Mouse (Mus musculus): ENCODE measurements around the gene N4bp1.

N4bp1 gene

GRCm38 (mm10) chr8:86897726-86898419 lies 12.8 kb upstream of the N4bp1 start:
- no peak for DNase-seq (ENCODE audit: low read depth in 1 of 2, low spot score in 2 of 2)

DNA sequence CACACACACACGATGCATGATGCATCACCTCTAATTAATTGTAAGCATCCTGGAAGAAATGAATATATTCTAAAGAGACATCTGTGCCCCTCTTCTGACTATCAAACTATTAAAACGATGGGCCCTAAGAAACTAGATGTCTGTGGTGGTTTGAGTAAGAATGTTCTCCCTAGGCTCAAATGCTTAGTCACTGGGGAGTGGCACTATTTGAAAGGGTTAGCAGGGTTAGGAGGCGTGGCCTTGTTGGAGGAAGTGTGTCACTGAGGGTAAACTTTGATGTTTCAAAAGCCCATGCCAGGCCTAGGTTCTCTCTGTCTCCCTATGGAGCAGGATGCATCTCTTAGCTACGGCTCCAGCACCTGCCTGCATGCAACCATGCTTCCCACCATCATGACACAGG lies 10.3 kb upstream of the N4bp1 start:
- DNase-seq (ENCODE audit: low read depth in 1 of 2, low spot score in 2 of 2): no peak

DNA sequence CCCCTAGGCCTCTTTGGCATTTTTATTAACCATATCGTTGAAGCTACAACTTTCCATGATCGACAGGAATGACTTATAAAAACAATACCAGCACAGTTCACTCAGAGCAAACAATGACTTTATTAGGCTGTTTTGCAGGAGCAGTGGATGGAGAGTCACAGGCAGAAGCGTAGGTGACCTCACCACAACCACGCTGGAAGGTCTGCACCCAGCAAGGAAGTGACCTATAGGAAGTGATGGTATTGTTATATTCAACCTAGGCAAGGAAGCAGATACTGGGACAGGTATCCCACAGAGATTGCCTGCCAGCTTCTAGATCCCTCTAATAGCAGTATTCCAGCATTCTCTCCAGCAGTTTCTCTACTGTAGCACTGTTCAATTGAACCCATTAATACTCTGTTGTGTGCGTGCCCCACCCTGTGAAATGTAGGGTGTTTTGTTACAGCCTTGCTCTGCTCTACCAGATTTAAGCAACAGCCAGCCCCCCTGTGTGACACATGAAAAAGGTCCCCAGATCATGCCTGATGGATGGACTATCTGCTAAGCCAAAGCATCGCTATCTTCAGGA lies 9.2 kb upstream of the N4bp1 start:
- DNase-seq (ENCODE audit: low read depth in 1 of 2, low spot score in 2 of 2): no peak

- no peak for DNase-seq (ENCODE audit: low read depth in 1 of 2, low spot score in 2 of 2)
Measured at GRCm38 (mm10) chr8:86893554-86893953, 8.5 kb upstream of the N4bp1 start.

DNA sequence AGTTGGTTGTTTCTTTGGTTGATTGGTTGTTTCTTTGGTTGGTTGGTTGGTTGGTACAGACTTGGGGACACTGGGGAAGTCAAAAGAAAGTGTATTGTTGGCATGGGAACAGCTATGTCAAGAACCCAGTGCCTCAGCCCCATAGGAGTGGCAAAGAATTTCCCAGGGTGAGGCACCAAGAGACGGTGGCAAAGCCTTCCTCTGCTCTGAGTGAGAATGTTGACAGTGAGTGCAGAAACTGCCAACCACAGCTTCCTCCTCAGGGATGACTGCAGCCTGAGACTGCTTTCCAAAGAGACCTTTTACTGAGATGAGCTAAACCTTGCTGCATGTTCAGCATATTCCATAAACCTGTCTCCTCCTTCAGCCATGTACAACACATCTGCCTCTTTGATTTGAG lies 6.5 kb upstream of the N4bp1 start:
- DNase-seq (ENCODE audit: low read depth in 1 of 2, low spot score in 2 of 2): peak; percentile 48 to 56

DNA sequence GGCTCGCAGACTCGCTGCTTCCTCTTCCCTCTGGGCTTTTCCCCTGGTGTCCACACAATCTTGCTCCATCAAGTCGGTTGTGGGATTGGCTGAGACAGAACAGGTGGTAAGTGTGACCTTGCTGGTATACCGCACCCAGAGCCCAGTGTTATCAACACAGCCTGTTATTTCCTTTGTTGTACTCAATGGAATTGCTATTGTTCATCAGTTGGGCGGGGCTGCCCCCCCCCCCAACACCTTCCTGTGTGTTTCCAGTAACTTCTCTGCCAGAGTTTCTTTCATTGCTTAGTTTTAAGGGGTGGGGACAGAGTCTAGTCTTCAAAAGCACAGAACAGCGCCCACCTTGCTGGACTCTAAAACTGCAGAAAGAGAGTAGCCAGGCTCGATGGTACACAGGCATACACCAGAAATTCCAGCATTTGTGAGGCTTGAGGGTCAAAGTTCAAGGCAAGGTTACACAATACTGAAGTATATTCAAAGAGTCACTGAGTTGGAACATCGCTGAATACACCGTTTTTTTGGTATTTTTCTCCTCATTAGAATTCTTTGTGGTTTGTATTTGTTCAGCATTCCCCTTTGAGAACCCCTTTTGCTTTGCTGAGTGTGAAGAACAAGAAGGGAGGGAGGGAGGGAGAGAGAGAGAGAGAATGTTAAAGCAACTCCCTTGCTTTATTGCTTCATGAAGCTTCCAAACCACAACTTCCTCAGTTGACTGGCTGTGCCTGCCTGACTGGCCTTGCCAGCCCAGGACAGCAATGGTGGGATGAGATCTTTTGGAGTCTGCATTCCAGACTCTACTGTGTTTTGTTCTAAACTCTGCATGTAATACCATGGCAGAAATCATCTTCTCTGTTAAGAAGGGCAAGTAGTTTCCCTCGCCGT lies 3.2 kb upstream of the N4bp1 start:
- DNase-seq (ENCODE audit: low read depth in 1 of 2, low spot score in 2 of 2): peak; percentile 75 to 77

GRCm38 (mm10) chr8:86884067-86884466 lies 991 bp downstream of the N4bp1 start:
- DNase-seq (ENCODE audit: low read depth in 1 of 2, low spot score in 2 of 2): no peak

GRCm38 (mm10) chr8:86882568-86883478 lies 2.2 kb downstream of the N4bp1 start:
- no peak for DNase-seq (ENCODE audit: low read depth in 1 of 2, low spot score in 2 of 2)

- no peak for DNase-seq (ENCODE audit: low read depth in 1 of 2, low spot score in 2 of 2)
Measured at GRCm38 (mm10) chr8:86881951-86882350, 3.1 kb downstream of the N4bp1 start.

- DNase-seq (ENCODE audit: low read depth in 1 of 2, low spot score in 2 of 2): no peak
Measured at GRCm38 (mm10) chr8:86881068-86881609, 3.9 kb downstream of the N4bp1 start.

GRCm38 (mm10) chr8:86876831-86877230 lies 8.2 kb downstream of the N4bp1 start:
- no peak for DNase-seq (ENCODE audit: low read depth in 1 of 2, low spot score in 2 of 2)

GRCm38 (mm10) chr8:86874055-86874454 lies 11.0 kb downstream of the N4bp1 start:
- no peak for DNase-seq (ENCODE audit: low read depth in 1 of 2, low spot score in 2 of 2)

DNA sequence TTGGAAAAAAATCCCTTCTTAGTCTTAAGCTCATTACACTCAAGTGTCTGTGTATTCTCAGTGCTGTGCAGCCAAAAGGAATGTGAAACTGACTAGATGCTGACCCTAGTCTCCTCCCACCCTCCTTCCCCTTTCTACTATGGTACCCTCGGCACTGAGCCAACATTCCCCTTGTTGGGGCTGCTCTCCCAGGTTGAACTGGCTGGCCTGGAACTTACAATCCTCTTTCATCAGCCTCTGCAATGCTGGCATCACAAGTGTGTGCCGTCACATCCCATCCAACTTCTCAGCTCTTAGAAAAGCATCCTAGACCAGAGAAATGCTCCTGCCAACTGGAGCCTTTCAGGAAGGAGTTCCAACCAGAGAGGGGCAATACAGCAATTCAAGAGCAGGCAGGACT lies 11.9 kb downstream of the N4bp1 start:
- no peak for DNase-seq (ENCODE audit: low read depth in 1 of 2, low spot score in 2 of 2)

GRCm38 (mm10) chr8:86872097-86872815 lies 12.8 kb downstream of the N4bp1 start:
- no peak for DNase-seq (ENCODE audit: low read depth in 1 of 2, low spot score in 2 of 2)

DNA sequence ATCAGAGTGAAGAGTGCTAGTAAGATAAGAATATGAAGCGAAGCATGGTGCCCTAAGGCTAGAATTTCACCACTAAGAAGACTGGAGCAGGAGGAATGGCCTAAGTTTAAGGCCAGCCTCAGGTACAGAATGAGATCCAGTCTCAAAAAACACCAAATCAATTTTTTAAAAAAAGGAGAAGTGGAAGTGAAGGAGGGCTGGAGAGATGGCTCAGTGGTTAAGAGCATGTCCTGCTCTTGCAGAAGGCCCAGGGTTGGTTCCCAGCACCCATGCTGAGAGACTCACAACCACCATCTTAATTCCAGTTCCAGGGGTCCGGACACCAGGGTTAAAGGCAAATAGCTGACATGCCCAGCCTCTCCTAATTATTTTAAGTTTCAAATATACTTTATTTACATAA lies 13.6 kb downstream of the N4bp1 start:
- DNase-seq (ENCODE audit: low read depth in 1 of 2, low spot score in 2 of 2): no peak

DNA sequence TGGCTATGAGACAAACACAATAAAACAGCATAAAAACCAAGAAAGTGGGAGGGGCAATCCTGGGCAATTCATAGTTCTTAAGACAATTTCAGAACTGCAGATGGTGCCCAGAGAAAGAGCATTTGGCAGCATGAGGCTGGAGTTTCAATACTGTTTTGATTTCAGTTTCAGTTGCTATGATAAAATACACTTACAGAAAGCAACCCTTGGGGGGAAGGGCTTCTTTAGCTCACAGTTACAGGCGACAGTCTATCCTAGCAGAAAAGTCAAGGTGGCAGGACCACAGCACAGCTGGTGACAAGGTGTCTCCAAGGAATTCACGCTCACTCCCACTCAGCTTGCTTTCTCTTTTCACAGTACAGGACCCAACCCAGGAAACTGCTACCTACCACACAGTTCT lies 14.3 kb downstream of the N4bp1 start:
- DNase-seq (ENCODE audit: low read depth in 1 of 2, low spot score in 2 of 2): no peak

- no peak for DNase-seq (ENCODE audit: low read depth in 1 of 2, low spot score in 2 of 2)
Measured at GRCm38 (mm10) chr8:86868041-86868440, 17.0 kb downstream of the N4bp1 start.

DNA sequence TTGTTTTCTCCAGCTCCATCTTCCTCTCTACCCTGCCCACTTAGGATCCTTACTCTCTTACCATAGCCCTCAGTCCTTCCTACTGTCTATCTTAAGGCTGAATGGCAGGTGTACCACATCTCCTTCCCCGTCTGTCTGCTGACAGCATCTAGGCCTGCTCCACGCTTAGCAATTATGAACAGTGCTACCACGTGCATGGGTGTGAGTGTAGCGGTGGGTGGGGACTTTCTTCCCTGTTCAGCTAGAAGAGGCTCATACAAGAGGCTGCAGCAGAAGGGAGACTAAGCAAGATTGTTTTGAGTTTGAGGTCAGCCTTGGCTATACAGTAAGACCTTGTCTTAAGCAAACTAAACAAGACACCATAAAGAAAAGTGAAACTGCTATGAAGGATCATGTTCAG lies 20.3 kb downstream of the N4bp1 start:
- DNase-seq (ENCODE audit: low read depth in 1 of 2, low spot score in 2 of 2): no peak

- no peak for DNase-seq (ENCODE audit: low read depth in 1 of 2, low spot score in 2 of 2)
Measured at GRCm38 (mm10) chr8:86862837-86863236, 22.2 kb downstream of the N4bp1 start.

DNA sequence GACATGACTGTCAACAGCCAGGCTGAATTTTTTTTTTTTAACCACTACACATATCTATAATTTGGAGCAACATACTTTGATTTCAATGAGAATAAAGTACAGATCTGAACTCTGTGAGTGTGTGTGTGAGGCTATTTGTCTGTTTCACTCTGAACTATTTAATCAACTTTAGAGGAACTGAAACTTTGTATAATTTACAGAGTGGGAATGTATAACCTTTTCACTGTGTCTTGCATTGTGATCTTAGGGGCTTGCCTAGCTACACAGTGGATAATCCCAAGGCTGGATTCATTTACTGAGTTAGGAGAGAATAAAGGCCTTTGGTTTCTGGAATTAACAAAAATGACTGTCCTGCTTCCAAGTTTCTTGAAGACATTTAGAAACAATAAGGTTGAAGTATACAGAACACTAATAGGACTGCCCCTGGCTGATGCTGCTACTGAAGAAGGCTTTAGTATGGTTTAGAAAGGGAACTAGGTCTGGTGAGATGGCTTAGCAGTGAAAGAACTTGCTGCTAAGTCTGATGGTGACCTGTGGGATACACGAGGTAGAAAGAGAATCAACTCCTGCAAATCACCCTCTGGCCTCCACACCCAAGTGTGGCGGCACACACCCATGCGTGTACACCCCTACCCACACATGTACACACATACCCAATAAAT lies 22.8 kb downstream of the N4bp1 start:
- no peak for DNase-seq (ENCODE audit: low read depth in 1 of 2, low spot score in 2 of 2)

Measured in monocyte, adult 2 months (primary cell).